Mouse (Mus musculus) liver, embryonic 11.5 days (tissue): ENCODE results near the gene Ackr3. TPM values are rescaled to one million over a fixed set of nuclear protein-coding genes. Genes with fewer than 3 reads are reported as not detected.

Experiments used
- polyA plus RNA-seq: library from polyadenylated mRNA; unstranded; fragments of >200 nt; fragmentation: Nextera tagmentation; extraction: Ambion mirVana; gene quantifications from 2 replicates; pipeline ENCODE4 v1.2.1, GENCODE M21; 2014

Gene Ackr3
- polyA plus RNA-seq, 1 experiment from 2014 or later, result 22.3 TPM

Other genes with a start within 250 kb of the Ackr3 start
- gene Asb18, start 189.3 kb upstream of the Ackr3 start, polyA plus RNA-seq, result not detected in 2 replicates
- gene Iqca, start 50.6 kb upstream of the Ackr3 start, polyA plus RNA-seq, result not detected in 2 replicates